Mouse (Mus musculus): ENCODE results near the gene Srp9.

Gene Srp9

GRCm38 (mm10) chr1:182103436-182103835, 21.1 kb upstream of the Srp9 start:
- DNase-seq (ENCODE audit: inconsistent age in 2 of 2, low spot score in 1 of 2) = peak in 1 of 2 experiments; percentile 21

- DNase-seq (ENCODE audit: inconsistent age in 2 of 2, low spot score in 1 of 2) = peak in 1 of 2 experiments; percentile 36
These were observed 19.5 kb upstream of the Srp9 start for GRCm38 (mm10) chr1:182105023-182105422.

GRCm38 (mm10) chr1:182107251-182107650, 17.3 kb upstream of the Srp9 start:
- no peak for DNase-seq (ENCODE audit: inconsistent age in 2 of 2, low spot score in 1 of 2)

GRCm38 (mm10) chr1:182108397-182109099, 16.0 kb upstream of the Srp9 start:
- no peak for DNase-seq (ENCODE audit: inconsistent age in 2 of 2, low spot score in 1 of 2)

GRCm38 (mm10) chr1:182110185-182110584, 14.4 kb upstream of the Srp9 start:
- no peak for DNase-seq (ENCODE audit: inconsistent age in 2 of 2, low spot score in 1 of 2)

- peak in 1 of 2 experiments; percentile 81 for DNase-seq (ENCODE audit: inconsistent age in 2 of 2, low spot score in 1 of 2)
These were observed 13.7 kb upstream of the Srp9 start for GRCm38 (mm10) chr1:182110708-182111385.

GRCm38 (mm10) chr1:182111386-182112317, 12.9 kb upstream of the Srp9 start:
- peak in 1 of 2 experiments; percentile 52 for DNase-seq (ENCODE audit: inconsistent age in 2 of 2, low spot score in 1 of 2)

- DNase-seq (ENCODE audit: inconsistent age in 2 of 2, low spot score in 1 of 2) = no peak
These were observed 12.2 kb upstream of the Srp9 start for GRCm38 (mm10) chr1:182112385-182112784.

- no peak for DNase-seq (ENCODE audit: inconsistent age in 2 of 2, low spot score in 1 of 2)
These were observed 11.4 kb upstream of the Srp9 start for GRCm38 (mm10) chr1:182113131-182113530.

- DNase-seq (ENCODE audit: inconsistent age in 2 of 2, low spot score in 1 of 2) = peak in 1 of 2 experiments; percentile 38
These were observed 10.7 kb upstream of the Srp9 start for GRCm38 (mm10) chr1:182113587-182114500.

- DNase-seq (ENCODE audit: inconsistent age in 2 of 2, low spot score in 1 of 2) = peak; percentile 44 to 78
These were observed 9.3 kb upstream of the Srp9 start for GRCm38 (mm10) chr1:182115197-182115596.

- DNase-seq (ENCODE audit: inconsistent age in 2 of 2, low spot score in 1 of 2) = peak in 1 of 2 experiments; percentile 52
These were observed 8.7 kb upstream of the Srp9 start for GRCm38 (mm10) chr1:182115651-182116408.

- no peak for DNase-seq (ENCODE audit: inconsistent age in 2 of 2, low spot score in 1 of 2)
These were observed 2.1 kb upstream of the Srp9 start for GRCm38 (mm10) chr1:182122413-182122812.

- peak; percentile 89 to 95 for DNase-seq (ENCODE audit: inconsistent age in 2 of 2, low spot score in 1 of 2)
These were observed 409 bp downstream of the Srp9 start for GRCm38 (mm10) chr1:182124924-182125368.

- peak in 1 of 2 experiments; percentile 59 for DNase-seq (ENCODE audit: inconsistent age in 2 of 2, low spot score in 1 of 2)
These were observed 6.3 kb downstream of the Srp9 start for GRCm38 (mm10) chr1:182130830-182131229.

GRCm38 (mm10) chr1:182137204-182138125, 12.9 kb downstream of the Srp9 start:
- DNase-seq (ENCODE audit: inconsistent age in 2 of 2, low spot score in 1 of 2) = peak in 1 of 2 experiments; percentile 68

GRCm38 (mm10) chr1:182138172-182138571, 13.6 kb downstream of the Srp9 start:
- no peak for DNase-seq (ENCODE audit: inconsistent age in 2 of 2, low spot score in 1 of 2)

GRCm38 (mm10) chr1:182139937-182140336, 15.4 kb downstream of the Srp9 start:
- DNase-seq (ENCODE audit: inconsistent age in 2 of 2, low spot score in 1 of 2) = no peak

Measured in adrenal gland, adult (tissue).